Mouse (Mus musculus): ENCODE results near the gene Zfp322a. TPM values are rescaled to one million over a fixed set of nuclear protein-coding genes. Genes with fewer than 3 reads are reported as not detected.
"Not testable (repeated sequence)": the region's sequence is repeated elsewhere in the genome, so short reads cannot be mapped to it uniquely, and the experiment has no call there.

Zfp322a gene
- total RNA-seq, 2 experiments from 2014 or later, result 22.9 to 23.5 TPM

DNA sequence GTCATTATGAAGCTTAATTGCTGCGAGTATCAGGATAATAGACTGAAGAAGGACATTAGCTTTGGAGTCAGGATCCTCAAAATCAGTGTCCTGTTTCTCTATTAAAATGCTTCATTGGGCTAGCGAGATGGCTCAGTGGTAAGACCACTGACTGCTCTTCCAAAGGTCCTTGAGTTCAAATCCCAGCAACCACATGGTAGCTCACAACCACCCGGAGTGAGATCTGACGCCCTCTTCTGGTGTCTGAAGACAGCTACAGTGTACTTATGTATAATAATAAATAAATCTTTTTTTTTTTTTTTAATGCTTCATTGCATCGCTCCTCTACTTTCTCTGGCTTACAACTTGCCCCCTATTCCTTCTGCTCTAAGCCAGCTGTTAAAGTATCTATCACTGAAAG, 14.5 kb downstream of the Zfp322a start:
- not testable (repeated sequence) for DNase-seq (ENCODE audit: low spot score in 2 of 2)

DNA sequence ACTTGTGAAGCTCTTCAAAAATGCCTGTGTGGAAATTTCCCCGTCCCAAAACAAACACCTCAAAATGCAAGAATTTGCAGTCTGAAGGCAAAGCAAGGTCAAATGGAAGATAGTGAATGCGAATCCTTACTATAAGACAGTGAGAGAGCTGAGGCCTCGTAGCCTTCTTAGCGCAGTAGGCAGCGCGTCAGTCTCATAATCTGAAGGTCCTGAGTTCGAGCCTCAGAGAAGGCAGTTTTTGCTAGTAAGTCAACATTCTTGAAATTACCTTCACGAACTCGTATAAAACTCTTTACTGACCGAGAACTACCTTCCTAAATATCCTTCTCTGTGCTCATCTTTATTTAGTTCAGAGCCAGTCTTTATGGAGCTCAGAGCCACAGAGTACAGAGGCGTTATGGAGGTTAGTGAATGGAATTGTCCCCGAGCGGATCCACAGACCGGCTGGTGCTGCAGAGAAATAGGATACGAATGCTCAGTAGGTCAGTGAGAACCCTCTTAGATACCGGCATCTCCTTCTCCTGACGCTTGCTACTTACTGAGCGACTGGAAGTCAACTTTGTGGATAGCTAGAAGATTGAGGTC, 51.6 kb downstream of the Zfp322a start:
- no peak for DNase-seq (ENCODE audit: low spot score in 2 of 2)

DNA sequence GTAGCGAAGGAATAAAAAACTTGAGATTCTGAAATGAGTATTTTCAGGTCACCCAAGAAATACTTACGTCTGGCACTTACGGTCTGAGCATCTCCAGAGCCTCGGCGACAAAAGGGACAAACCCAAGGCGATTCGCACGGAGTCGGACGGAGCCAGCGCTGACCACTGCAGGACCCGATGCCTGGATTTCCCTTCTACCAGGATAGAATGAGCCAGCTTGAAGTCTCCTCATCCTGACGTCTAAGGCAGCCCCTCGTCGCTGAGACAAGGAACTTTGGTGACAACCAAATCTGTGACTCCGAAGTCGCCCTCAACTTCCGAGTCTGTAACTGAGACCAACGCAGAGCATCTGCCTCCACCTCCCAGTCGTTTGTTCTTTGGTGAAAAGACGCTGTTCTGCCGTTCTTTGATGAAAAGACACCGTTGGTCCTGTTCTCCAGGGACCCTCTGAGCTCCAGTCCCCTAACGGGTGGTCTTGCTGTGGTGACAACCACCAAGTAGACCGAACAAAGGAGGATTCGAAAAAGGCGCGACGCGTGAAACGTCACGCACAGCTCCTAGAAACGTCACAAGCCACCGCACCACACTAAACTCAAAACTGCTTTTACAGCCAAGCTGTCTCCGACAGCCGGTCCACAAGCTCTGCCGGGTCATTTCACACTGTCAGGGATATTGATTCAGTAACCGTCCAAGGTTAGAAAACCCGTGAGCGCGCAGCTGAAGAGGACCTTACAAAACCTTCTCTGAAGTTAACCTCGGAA, 55.9 kb downstream of the Zfp322a start:
- DNase-seq (ENCODE audit: low spot score in 2 of 2), result no peak

DNA sequence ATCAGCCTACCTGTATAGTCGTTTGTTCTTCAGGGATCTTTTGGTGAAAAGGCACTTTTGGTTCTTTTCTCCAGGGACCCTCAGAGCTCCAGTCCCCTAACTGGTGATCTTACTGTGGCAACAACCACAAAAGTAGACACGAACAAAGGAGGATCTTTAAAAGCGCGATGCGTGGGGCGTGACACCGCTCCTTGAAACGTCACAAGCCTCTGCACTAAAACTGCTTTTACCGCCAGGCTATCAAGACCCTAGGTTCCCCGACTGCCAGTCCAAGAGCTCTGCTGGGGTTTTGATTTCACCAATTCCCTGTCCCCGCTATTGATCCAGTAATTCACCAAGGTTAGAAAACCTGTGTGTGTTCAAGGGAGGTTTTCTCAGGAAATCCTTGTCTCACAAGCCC, 59.0 kb downstream of the Zfp322a start:
- DNase-seq (ENCODE audit: low spot score in 2 of 2), result no peak

DNA sequence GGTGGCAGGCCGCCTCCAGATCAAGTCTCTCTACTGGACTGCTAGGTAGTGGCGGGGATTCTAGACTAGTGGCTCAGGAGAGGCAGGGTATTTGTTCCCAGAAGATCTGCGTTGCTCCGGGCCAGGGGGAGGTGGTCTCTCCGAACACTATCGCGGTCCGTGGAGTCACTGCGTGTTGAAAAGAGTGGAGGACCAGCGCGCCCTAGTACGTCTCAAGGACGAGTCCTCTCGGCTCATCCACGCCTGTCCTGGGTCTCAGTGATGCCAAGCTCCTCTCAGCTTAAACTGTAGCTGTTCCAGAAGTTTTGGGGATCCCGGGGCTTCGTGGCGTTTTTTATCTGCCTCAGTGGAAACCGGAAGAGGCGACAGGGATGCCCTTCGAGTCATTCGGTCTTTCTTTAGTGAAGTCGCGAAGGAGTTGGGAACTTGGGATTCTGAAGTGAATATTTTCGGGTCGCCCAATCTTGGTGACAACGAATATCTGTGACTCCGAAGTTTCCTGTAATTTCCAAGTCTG, 59.5 kb downstream of the Zfp322a start:
- DNase-seq (ENCODE audit: low spot score in 2 of 2), result no peak

DNA sequence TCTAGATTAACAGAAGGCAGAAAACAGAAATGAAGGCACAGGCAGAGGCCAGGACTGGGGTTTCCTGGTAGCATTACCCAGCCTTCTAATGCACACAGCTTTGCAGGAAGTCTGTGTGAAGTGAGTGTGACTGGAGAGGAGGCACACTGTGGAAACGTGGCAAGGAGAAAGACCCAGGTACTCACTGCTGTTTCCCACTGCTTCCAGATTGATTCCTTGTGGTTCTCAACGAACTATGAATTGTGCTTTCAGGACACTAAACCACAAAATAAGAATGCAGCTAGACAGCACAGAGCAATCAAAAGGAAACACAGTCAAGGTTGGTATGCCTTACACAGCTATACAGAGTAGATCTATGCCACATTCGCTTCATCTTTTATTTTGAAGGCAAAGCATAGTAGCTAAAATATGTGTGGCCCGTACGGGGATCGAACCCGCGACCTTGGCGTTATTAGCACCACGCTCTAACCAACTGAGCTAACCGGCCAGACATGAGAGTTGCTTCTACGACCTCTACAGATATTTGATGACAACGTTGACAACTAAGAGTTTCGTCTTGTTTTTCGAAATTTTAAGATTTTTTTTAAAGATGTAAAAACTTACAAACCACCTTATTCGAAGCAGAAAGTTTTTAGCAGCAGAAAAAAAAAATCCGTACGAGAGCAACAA, 60.2 kb downstream of the Zfp322a start:
- not testable (repeated sequence) for DNase-seq (ENCODE audit: low spot score in 2 of 2)

DNA sequence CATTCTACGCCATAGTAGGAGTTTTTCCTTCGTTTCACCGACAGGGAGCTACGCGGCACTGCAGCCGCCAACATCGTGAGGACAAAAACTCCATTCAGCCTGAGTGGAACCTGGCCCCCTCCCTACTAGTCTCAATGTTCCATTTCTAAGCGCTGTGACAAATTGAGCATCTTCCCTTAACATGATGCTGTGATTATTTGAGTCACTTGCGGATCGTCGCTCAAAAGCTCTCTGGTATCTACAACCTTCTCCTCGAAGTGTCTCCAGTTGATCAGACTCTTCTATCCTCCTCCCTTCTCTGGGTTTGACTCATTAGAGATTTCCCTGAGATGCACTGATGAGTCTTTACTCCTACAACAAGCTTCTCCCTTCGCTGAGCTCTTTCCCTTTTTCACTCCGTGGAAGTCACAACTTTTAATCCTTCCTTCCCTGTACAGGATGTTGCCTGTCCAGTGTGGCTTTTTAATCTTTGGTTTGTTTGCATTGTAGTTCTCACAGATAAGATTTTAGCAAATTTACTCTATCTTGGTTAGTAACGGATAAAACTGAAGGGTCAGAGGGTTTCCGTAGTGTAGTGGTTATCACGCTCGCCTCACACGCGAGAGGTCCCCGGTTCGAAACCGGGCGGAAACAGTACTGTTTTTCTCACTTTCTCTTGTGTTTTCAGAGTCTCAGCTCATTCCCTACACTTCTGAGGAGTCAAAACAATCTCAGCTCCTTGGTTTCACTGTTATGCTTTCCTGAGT, 61.8 kb downstream of the Zfp322a start:
- DNase-seq (ENCODE audit: low spot score in 2 of 2), result no peak

DNA sequence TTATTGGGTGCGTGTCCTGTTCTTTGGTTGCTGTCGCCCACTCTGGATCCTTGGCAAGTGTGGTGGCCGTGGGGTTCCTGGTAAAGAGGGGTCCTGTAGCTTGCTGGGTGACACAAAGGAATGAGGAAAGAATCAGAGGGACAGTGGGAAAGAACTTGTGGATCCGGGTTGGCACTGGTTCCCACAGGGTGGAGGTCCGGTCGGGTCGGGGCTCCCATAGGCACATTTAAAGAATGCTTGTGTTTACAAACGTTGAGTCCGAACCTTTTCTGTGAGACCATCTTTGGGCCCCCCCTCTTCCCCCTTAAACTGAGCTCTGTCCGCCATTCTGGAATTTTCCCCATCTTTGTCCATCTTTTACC, 62.3 kb downstream of the Zfp322a start:
- no peak for DNase-seq (ENCODE audit: low spot score in 2 of 2)

Other genes with a start within 250 kb of the Zfp322a start
- gene Vmn1r218, start 236.1 kb downstream of the Zfp322a start, total RNA-seq (2021), result not detected
- gene Vmn1r219, start 209.9 kb downstream of the Zfp322a start, total RNA-seq (2021), result not detected
- gene Vmn1r220, start 181.2 kb downstream of the Zfp322a start, total RNA-seq (2021), result not detected
- not detected for gene Vmn1r221, start 155.1 kb downstream of the Zfp322a start, total RNA-seq (2021)
- not detected for gene Vmn1r222, start 133.3 kb downstream of the Zfp322a start, total RNA-seq (2021)
- gene Vmn1r223, start 122.1 kb downstream of the Zfp322a start, total RNA-seq (2021), result not detected
- gene Abt1, start 54.7 kb upstream of the Zfp322a start, total RNA-seq (2021), result 1 to 10 TPM; 7.9 to 8.9 TPM
- gene Btn1a1, start 96.7 kb upstream of the Zfp322a start, total RNA-seq (2021), result under 1 TPM; 0.20 to 0.87 TPM
- under 1 TPM in 1 of 2 experiments, not detected in 1; 0.17 TPM for gene Btn2a2, start 119.6 kb upstream of the Zfp322a start, total RNA-seq (2021)
- gene Hist1h4h, start 161.8 kb upstream of the Zfp322a start, total RNA-seq (2021), result 1,000 to 10,000 TPM; 1,239 to 1,302 TPM
- gene Hist1h2af, start 164.7 kb upstream of the Zfp322a start, total RNA-seq (2021), result 100 to 1,000 TPM; 512 to 538 TPM
- gene Hist1h3g, start 166.2 kb upstream of the Zfp322a start, total RNA-seq (2021), result 100 to 1,000 TPM; 144 to 196 TPM
- 10 to 100 TPM; 29.4 to 38.7 TPM for gene Hist1h2bh, start 174.2 kb upstream of the Zfp322a start, total RNA-seq (2021)
- 100 to 1,000 TPM; 150 to 177 TPM for gene Hist1h3f, start 174.8 kb upstream of the Zfp322a start, total RNA-seq (2021)
- gene Hist1h4f, start 182.4 kb upstream of the Zfp322a start, total RNA-seq (2021), result 100 to 1,000 TPM; 899 to 983 TPM
- 10 to 100 TPM; 48.3 to 57.6 TPM for gene Hist1h1d, start 184.1 kb upstream of the Zfp322a start, total RNA-seq (2021)
- 100 to 1,000 TPM; 399 to 448 TPM for gene Hist1h3e, start 193.2 kb upstream of the Zfp322a start, total RNA-seq (2021)
- gene Hist1h2ae, start 202.0 kb upstream of the Zfp322a start, total RNA-seq (2021), result 10 to 100 TPM; 79.7 to 95.7 TPM
- gene Hist1h2bg, start 202.2 kb upstream of the Zfp322a start, total RNA-seq (2021), result 100 to 1,000 TPM; 627 to 705 TPM
- gene Hist1h2bf, start 205.0 kb upstream of the Zfp322a start, total RNA-seq (2021), result 100 to 1,000 TPM; 297 to 360 TPM
- 10 to 100 TPM; 63.5 to 64.6 TPM for gene Hist1h2ad, start 205.2 kb upstream of the Zfp322a start, total RNA-seq (2021)
- gene Hist1h3d, start 206.6 kb upstream of the Zfp322a start, total RNA-seq (2021), result 10 to 100 TPM; 64.3 to 80.4 TPM
- gene Hist1h4d, start 212.4 kb upstream of the Zfp322a start, total RNA-seq (2021), result 100 to 1,000 TPM; 413 to 478 TPM

Data from adrenal gland, postnatal 4 days (tissue).